Mouse (Mus musculus) hindbrain, embryonic 15.5 days (tissue): ENCODE results near the gene Rap1gap. TPM values are rescaled to one million over a fixed set of nuclear protein-coding genes. Genes with fewer than 3 reads are reported as not detected.

Experiments
- ATAC-seq: fragments of 200-750 bp; cut with Nextera tagmentation; 2 replicates; pipeline ENCODE4 v1.8.0; 2017; ENCODE audit warnings: low read depth, moderate number of reproducible peaks, moderate TSS enrichment; ENCODE audit not compliant: low FRiP score
- H3K27ac ChIP-seq: fragments of 300-500 bp; sonication (generic); replicated peaks from 2 replicates; pipeline ENCODE4 v1.5.1; 2015; ENCODE audit warnings: mild to moderate bottlenecking, inconsistent platforms
- H3K27me3 ChIP-seq: fragments of 300-500 bp; sonication (generic); 2 replicates; pipeline ENCODE4 v1.6.1; 2015; ENCODE audit warnings: control low read depth, inconsistent platforms
- H3K36me3 ChIP-seq: fragments of 300-500 bp; sonication (generic); 2 replicates; pipeline ENCODE4 v1.6.1; 2015; ENCODE audit warnings: control low read depth, inconsistent platforms
- H3K4me1 ChIP-seq: fragments of 300-500 bp; sonication (generic); replicated peaks from 2 replicates; pipeline ENCODE4 v1.6.1; 2015; ENCODE audit warnings: control low read depth, inconsistent platforms
- H3K4me2 ChIP-seq: fragments of 300-500 bp; sonication (generic); 2 replicates; pipeline ENCODE4 v1.6.1; 2015; ENCODE audit warnings: moderate library complexity, mild to moderate bottlenecking, inconsistent platforms
- H3K4me3 ChIP-seq: fragments of 300-500 bp; sonication (generic); 2 replicates; pipeline ENCODE4 v1.5.1; 2015; ENCODE audit warnings: mild to moderate bottlenecking, inconsistent platforms
- H3K9ac ChIP-seq: fragments of 300-500 bp; sonication (generic); 2 replicates; pipeline ENCODE4 v1.6.1; 2015; ENCODE audit warnings: inconsistent platforms
- H3K9me3 ChIP-seq: fragments of 300-500 bp; sonication (generic); 2 replicates; pipeline ENCODE4 v1.6.1; 2016; ENCODE audit warnings: control low read depth, inconsistent platforms
- WGBS: fragments of 180-500 bp; shearing (Covaris S2); methylation state at CpG from one replicate; pipeline ENCODE4 v1.1.7; 2015; 5-methylcytosine and 5-hydroxymethylcytosine counted together
- polyA plus RNA-seq: library from polyadenylated mRNA; unstranded; fragments of >200 nt; fragmentation: Nextera tagmentation; extraction: Ambion mirVana; gene quantifications from 2 replicates; pipeline ENCODE4 v1.2.1, GENCODE M21; 2015

Gene Rap1gap
- polyA plus RNA-seq, 1 experiment from 2014 or later: 99.6 TPM

DNA sequence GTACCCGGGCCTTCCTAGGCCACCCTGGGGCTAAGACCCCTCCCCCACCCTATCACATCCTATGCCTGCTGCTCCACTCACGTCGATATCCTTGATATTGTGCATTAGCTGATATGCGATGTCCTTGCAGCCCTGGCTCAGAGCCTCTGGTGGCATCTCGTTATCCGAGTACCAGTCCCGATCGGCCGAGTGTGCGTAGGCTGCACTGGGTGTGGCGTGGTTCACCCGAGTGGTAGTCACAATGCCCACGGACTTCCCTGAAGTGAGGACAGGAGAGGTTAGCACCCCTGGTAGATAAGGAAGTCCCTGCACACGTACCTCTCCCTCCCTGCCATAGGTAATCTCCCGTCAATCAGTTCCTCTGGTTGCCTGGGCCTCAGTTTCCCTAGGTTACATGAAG is 87.9 kb downstream of the Rap1gap start:
- H3K4me1 ChIP-seq: peaks cover 12% of the 10 kb centered on the region; the same call in 1 of the 2 replicates
- 79% methylated on average over 15 of the region's 15 CpGs for WGBS
- ATAC-seq: no peak
- no peaks in the 10 kb centered on the region for H3K36me3 ChIP-seq
- no peaks in the 10 kb centered on the region for H3K9me3 ChIP-seq
- no peak overlapping the region for H3K4me3 ChIP-seq
- H3K27me3 ChIP-seq: no peaks in the 10 kb centered on the region
- H3K27ac ChIP-seq: no peak overlapping the region
- H3K9ac ChIP-seq: no peak overlapping the region
- no peak overlapping the region for H3K4me2 ChIP-seq

GRCm38 (mm10) chr4:137753199-137753598 is 88.7 kb downstream of the Rap1gap start:
- peaks cover 12% of the 10 kb centered on the region; the same call in 1 of the 2 replicates for H3K4me1 ChIP-seq
- no peak overlapping the region for H3K4me3 ChIP-seq
- 79% methylated on average over 7 of the region's 7 CpGs for WGBS
- no peak overlapping the region for H3K27ac ChIP-seq
- no peak for ATAC-seq
- no peaks in the 10 kb centered on the region for H3K36me3 ChIP-seq
- H3K27me3 ChIP-seq: no peaks in the 10 kb centered on the region
- no peak overlapping the region for H3K9ac ChIP-seq
- no peak overlapping the region for H3K4me2 ChIP-seq
- no peaks in the 10 kb centered on the region for H3K9me3 ChIP-seq

DNA sequence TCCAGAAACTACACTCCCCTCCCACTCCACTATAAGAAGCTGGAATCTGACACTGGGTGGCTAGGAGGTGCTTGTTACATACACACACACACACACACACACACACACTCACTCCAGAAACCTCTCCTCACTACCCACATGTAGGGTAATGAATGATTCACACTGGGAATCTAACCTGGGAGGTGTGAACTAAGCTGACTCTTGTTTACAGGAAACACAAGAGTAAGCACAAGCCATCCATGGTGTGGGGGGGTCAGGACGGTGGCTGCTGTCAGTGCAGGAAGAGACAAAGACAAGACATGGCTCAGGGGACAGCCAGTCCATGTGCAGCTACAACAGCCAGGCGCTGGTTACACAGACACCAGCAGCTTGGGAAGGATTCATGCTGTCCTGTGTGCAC is 89.9 kb downstream of the Rap1gap start:
- Histone ChIP-seq H3K36me3 (no peaks in the 10 kb centered on the region), H3K27me3 (no peaks in the 10 kb centered on the region), H3K4me3 (no peak overlapping the region), H3K27ac (no peak overlapping the region), H3K9me3 (no peaks in the 10 kb centered on the region), H3K9ac (no peak overlapping the region), H3K4me2 (no peak overlapping the region), H3K4me1 (peaks cover 8% of the 10 kb centered on the region; the same call in 1 of the 2 replicates)
- ATAC-seq: no peak
- WGBS: 70% methylated on average over 2 of the region's 2 CpGs

DNA sequence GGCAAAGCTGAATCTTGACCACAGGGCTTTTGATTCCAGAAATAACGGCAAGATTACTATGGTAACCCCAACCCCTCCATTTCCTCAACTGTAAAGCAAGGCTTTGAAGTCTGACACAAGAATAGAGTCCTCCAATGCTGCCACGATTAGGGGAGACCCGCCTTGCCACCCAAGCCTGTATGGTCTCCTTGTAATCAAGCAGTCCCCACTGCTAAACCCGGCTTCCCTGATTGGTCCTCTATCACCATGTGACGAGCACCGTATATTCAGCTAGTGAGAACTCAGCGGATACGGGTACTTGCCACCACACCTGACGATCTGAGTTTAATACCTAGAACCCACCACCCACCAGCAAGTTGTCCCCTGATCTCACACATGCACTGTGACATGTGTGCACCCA is 98.4 kb downstream of the Rap1gap start:
- H3K4me3 ChIP-seq: no peak overlapping the region
- no peaks in the 10 kb centered on the region for H3K36me3 ChIP-seq
- H3K27ac ChIP-seq: no peak overlapping the region
- H3K9me3 ChIP-seq: no peaks in the 10 kb centered on the region
- peaks cover 24% of the 10 kb centered on the region for H3K4me1 ChIP-seq
- no peak overlapping the region for H3K4me2 ChIP-seq
- H3K27me3 ChIP-seq: no peaks in the 10 kb centered on the region
- ATAC-seq: no peak
- WGBS: 72% methylated on average over 9 of the region's 9 CpGs
- H3K9ac ChIP-seq: no peak overlapping the region

DNA sequence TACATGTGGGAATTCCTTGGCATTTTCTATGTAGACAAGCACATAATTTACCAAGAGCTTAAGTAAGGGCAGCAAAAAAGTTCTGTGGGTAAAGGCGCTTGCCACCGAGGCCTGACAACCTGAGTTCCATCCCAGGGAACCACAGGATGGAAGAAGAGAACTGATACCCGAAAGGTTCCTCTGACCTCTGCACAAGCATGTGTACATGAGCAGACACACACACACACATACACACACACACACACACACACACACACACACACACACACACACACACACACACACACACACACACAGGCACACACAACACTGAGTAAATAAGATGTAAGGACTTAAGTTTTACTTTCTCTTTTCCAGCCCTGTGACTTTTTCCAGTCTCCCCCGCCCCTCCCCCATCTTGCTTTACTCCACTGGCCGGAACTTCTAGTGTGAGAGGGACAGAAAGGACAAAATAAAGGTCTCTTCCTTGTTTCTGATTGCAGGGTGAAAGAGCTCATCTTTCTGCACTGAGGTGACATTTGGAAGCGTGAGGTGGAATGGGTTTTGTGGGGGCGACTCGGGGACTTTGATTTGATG is 99.5 kb downstream of the Rap1gap start:
- Histone ChIP-seq H3K9me3 (no peaks in the 10 kb centered on the region), H3K4me2 (no peak overlapping the region), H3K36me3 (no peaks in the 10 kb centered on the region), H3K4me3 (no peak overlapping the region), H3K4me1 (peaks cover 24% of the 10 kb centered on the region), H3K9ac (no peak overlapping the region), H3K27ac (0 out of 2 replicates have a peak overlapping the region, but pooled peaks have one; percentile 74), H3K27me3 (no peaks in the 10 kb centered on the region)
- 69% methylated on average over 8 of the region's 8 CpGs for WGBS
- ATAC-seq: no peak

- Histone ChIP-seq H3K36me3 (no peaks in the 10 kb centered on the region), H3K9me3 (no peaks in the 10 kb centered on the region), H3K4me1 (peaks cover 27% of the 10 kb centered on the region), H3K4me3 (no peak overlapping the region), H3K4me2 (no peak overlapping the region), H3K27ac (0 out of 2 replicates have a peak overlapping the region, but pooled peaks have one; percentile 74), H3K9ac (no peak overlapping the region), H3K27me3 (no peaks in the 10 kb centered on the region)
- ATAC-seq: no peak
- WGBS: 56% methylated on average over 3 of the region's 3 CpGs
These were observed 100.1 kb downstream of the Rap1gap start for GRCm38 (mm10) chr4:137764621-137765020.

GRCm38 (mm10) chr4:137765554-137765971 is 101.0 kb downstream of the Rap1gap start:
- Histone ChIP-seq H3K4me3 (no peak overlapping the region), H3K9ac (no peak overlapping the region), H3K27me3 (no peaks in the 10 kb centered on the region), H3K9me3 (no peaks in the 10 kb centered on the region), H3K27ac (peak overlapping the region; percentile 74), H3K36me3 (no peaks in the 10 kb centered on the region), H3K4me1 (peaks cover 30% of the 10 kb centered on the region), H3K4me2 (no peak overlapping the region)
- ATAC-seq: peak; percentile 93
- WGBS: 18% methylated on average over 7 of the region's 7 CpGs

DNA sequence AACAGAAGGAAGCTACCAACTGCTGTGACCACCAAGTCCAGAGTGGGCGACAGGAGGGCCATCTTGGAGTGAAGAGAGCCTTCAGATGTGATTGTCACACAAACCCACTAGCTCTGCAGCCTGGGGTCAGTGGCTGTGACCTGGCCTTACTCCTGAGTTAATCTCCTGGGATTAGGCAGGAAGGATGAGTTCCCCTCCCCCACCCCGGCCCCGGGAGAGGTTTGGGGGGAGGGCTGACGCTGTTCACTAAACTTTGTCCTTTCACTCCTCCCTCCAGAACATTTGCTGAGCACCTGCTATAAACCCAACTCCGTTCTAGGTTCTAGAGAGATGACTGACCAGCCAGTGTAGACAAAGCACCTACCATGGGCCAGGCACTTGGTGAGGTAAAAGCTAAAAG is 101.8 kb downstream of the Rap1gap start:
- Histone ChIP-seq H3K27me3 (no peaks in the 10 kb centered on the region), H3K9me3 (no peaks in the 10 kb centered on the region), H3K4me1 (peaks cover 30% of the 10 kb centered on the region), H3K4me3 (no peak overlapping the region), H3K9ac (no peak overlapping the region), H3K27ac (peak overlapping the region; percentile 74; the same call in 1 of the 2 replicates), H3K36me3 (no peaks in the 10 kb centered on the region), H3K4me2 (no peak overlapping the region)
- no peak for ATAC-seq
- WGBS: 33% methylated on average over 5 of the region's 5 CpGs

GRCm38 (mm10) chr4:137768381-137768780 is 103.9 kb downstream of the Rap1gap start:
- Histone ChIP-seq H3K4me1 (peaks cover 24% of the 10 kb centered on the region), H3K36me3 (no peaks in the 10 kb centered on the region), H3K4me2 (no peak overlapping the region), H3K27me3 (no peaks in the 10 kb centered on the region), H3K9me3 (no peaks in the 10 kb centered on the region), H3K4me3 (no peak overlapping the region), H3K27ac (no peak overlapping the region), H3K9ac (no peak overlapping the region)
- ATAC-seq: no peak
- 66% methylated on average over 5 of the region's 5 CpGs for WGBS

DNA sequence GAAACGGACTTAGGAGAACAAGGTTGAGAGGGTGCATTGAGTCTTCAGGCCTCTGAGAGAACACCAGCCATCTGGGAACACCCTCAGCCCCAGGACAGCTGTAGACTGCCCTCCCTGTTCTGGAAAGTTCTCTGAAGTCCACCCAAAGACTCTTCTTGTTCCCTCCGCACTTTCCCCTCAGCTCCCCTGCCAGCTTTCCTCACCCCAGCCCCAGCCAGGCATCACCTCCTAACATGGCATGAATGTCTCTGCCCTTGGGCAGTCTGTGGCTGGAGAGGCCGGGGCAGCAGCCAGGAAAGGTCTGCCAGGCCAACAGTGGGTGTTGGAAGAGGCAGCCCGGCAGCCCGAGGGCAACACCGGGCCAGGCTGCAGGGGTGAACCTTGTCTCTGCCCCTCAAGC is 104.3 kb downstream of the Rap1gap start:
- Histone ChIP-seq H3K27ac (no peak overlapping the region), H3K4me1 (peaks cover 28% of the 10 kb centered on the region), H3K4me2 (no peak overlapping the region), H3K9me3 (no peaks in the 10 kb centered on the region), H3K27me3 (no peaks in the 10 kb centered on the region), H3K4me3 (no peak overlapping the region), H3K36me3 (no peaks in the 10 kb centered on the region), H3K9ac (no peak overlapping the region)
- WGBS: 85% methylated on average over 6 of the region's 6 CpGs
- ATAC-seq: no peak

DNA sequence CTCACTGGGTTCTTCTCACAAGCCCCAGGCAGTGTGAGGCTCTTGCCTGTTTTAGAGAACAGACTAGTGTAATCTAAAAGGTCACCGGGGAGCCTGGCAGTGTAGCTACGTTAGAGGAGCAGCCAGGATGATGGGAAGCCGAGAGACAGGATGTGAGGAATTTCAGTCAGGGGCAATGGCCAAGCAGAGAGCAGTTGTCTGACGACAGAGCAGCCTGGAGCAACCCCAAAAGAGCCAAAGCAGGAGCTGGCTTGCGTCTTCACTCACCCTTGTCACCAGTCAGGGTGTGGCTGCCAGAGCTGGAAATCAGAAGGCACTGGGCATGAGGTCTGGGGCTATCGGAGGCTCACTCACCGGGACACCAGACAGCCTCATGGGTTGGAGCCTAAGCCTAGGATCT is 105.1 kb downstream of the Rap1gap start:
- no peak overlapping the region for H3K4me2 ChIP-seq
- 53% methylated on average over 7 of the region's 7 CpGs for WGBS
- no peak overlapping the region for H3K9ac ChIP-seq
- peaks cover 30% of the 10 kb centered on the region for H3K4me1 ChIP-seq
- H3K9me3 ChIP-seq: no peaks in the 10 kb centered on the region
- no peak overlapping the region for H3K27ac ChIP-seq
- H3K4me3 ChIP-seq: no peak overlapping the region
- H3K27me3 ChIP-seq: no peaks in the 10 kb centered on the region
- no peak for ATAC-seq
- H3K36me3 ChIP-seq: no peaks in the 10 kb centered on the region

GRCm38 (mm10) chr4:137770901-137771612 is 106.5 kb downstream of the Rap1gap start:
- no peaks in the 10 kb centered on the region for H3K36me3 ChIP-seq
- H3K27ac ChIP-seq: no peak overlapping the region
- no peaks in the 10 kb centered on the region for H3K9me3 ChIP-seq
- H3K4me2 ChIP-seq: no peak overlapping the region
- ATAC-seq: no peak
- WGBS: 72% methylated on average over 14 of the region's 14 CpGs
- no peaks in the 10 kb centered on the region for H3K27me3 ChIP-seq
- H3K9ac ChIP-seq: no peak overlapping the region
- peaks cover 19% of the 10 kb centered on the region; the same call in 1 of the 2 replicates for H3K4me1 ChIP-seq
- H3K4me3 ChIP-seq: no peak overlapping the region
